Mouse (Mus musculus): ENCODE measurements at regions not wholly inside any gene's neighbourhood (a gene's known extent, or its start where the extent isn't known, plus 50 kb on each side); places are given as distances from the start of the nearest gene placed in this dataset.

DNA sequence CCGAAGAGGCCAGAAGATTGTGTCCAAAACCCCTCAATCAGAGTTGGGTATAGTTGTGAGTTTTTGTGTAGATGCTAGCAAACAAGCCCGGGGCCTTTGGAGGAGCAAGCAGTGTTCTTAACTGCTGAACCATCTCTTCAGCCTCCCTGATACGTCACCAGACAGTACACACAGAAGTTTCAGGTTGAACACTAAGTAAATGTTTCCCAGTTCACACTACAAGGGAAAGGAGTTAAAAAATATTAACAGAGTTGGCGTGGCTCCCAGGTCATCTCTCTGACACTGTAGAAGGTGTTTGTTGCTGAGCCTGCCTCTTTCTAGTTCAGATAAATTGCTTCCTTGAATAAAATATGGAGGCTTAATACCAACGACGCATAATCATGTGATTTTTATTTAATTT lies 93.5 kb upstream of the Ednrb start:
- no peak for DNase-seq (ENCODE audit: low read depth, low spot score)

DNA sequence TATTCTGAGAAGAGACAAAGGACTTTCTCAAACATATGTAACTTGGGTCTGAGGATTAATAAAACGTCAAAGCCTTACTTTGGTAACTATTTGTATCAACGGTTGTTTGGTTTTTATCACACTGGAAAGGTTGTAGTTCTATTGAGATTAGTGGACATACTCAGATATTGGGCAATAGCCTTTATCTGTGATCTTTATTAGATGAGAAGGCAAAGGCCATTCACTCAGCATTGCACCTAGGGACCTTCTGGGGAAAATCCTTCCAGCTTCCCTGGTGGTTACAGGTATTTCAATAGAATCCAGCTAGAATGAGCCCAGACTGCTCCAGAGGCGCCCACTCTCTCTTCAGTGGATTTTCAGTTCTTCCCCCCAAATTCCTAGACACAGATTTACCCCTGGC lies 89.6 kb upstream of the Ednrb start:
- DNase-seq (ENCODE audit: low read depth, low spot score) = no peak

DNA sequence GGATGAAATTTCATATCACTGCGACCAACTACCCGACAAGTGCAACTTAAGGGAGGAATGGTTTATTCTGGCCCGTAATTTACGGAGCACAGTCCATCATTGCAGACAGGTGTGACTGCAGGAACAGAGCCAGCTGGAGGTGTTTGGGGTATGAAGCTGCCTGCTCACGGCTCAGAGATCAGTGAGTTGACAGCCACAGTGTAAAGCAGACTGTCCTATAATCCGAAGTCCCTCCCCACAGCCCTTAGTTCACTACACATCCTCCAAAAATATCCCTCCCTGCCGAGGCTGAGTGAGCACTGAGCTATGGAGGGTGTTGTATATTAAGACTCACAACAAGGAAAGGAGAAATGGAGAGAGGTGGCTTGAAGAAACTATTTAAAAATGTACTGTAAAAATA lies 88.0 kb upstream of the Ednrb start:
- no peak for DNase-seq (ENCODE audit: low read depth, low spot score)

DNA sequence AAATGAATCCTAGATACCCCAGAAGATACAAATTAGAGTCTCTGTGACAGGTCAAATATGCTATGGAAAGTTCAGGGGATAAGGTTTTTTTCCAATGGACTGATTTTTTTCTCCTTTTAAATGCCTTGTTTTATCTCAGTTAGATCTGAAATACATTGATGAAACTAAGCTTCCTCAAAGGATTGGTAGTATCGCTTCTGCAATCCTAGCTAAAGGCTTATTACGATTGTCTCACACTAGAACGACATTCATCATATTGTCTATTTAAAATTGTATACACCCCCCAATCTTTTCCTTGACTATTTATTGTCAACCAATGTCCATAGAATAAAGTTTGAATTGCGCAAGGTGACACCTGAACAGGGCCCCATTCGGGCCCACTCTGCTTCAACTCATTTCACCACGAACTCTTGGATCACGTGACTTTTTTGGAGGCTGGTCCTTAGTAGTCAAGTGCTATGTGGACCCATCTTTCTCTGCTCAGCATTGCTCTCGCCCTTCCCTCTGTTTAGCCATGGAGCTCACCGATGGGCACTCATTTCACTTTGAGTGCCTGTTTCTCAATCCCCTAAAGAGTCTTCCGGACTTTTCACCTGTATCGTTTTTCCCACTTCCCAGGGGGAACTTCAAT lies 85.6 kb upstream of the Ednrb start:
- no peak for DNase-seq (ENCODE audit: low read depth, low spot score)

DNA sequence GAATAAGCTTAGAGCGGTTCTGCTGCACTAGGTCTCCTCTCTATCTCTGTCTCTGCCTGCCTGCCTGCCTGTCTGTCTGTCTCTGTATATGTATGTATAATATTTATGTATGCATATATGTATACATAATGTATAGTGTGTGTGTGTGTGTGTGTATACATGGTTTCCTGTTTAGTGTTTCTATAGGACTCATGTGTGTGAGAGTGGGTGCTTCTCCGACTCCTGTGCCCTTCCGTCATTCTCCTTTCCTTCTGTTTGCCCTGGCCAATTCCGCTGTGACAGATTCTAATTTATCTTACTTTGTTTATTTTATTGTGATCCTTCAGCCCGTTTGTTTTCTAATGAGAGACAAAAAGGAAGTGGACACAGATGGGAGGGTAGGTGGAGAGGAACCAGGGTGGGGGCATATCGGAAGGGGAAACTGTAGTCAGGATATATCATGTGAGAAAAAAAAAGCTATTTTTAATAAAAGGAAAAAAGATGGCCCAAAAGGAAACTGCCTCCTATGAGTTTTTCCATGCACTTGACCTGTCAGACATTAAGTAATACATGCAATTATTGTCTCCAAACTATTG lies 85.0 kb upstream of the Ednrb start:
- no peak for DNase-seq (ENCODE audit: low read depth, low spot score)

DNA sequence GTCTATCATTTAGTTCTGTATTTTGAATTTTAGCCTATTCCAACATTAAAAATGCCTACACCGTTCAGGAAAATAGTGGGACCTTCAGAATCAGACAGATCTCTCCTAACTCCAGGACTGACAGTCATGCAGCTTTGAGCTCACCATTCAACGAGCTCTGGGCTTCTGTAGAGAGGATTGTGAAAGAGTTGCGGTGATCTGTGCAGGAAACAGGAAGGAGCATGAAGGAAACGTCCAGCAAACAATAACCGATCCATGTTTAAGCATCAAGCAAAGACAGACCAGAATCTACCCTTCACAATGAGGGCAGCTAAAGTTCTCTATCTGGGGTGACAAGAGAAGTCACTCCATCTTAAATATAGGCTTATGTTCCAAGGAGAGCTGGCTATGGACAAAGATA lies 76.0 kb upstream of the Ednrb start:
- no peak for DNase-seq (ENCODE audit: low read depth, low spot score)

DNA sequence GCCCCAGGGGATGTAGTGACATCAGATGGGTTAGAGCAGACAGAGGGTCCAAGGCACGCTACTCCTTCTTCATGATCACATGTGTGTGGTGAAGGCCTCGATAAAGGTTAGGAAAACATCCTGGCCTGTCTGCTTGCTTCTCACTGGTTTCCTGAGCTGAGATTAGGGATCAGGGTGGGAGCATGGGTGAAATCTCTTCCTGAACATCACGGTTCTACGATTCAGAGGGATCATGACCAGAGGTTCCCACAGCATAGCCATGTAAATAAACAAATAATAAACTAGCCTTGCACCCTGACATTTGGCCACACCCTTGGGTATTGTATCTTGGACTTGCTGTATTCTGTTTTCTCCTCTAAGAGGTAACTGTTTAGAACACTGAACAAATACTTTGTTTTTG lies 75.2 kb upstream of the Ednrb start:
- no peak for DNase-seq (ENCODE audit: low read depth, low spot score)

DNA sequence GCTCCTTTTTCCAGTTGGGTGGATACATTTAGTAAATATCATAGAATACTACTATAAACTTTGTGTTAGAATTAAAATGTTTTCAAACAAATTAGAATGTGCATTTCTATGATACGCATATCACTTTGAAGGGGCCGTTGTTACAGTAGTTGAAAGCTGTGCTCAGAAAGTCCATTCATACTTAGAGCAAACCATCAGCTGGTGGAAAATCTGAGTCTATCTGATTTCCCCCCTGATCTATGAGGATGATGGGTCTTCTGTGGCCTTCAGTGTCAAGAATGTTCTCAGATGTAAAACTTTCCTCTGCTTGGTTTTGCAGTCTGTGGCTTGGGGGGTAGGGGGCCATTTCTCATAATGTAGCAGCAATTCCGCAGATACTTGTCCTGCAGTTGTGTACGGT lies 69.3 kb upstream of the Ednrb start:
- DNase-seq (ENCODE audit: low read depth, low spot score) = no peak

DNA sequence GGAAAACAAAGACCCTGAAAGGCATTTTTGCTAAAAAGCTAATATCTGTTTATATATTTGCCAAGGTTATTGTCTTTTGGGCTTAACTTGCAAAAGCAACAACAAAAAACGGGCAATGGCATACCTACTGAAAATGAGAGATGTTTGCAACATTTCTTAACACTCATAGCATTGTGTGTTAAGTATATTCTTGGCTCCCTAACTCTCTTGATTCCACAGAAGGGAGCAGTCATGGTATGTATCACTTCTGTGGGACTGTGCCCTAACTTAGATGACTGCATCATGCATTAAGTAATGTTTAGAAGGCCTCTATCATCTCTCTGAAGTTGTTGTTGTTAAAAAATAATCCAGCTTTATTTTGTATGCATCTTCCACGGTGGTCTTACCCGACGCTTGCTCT lies 67.5 kb upstream of the Ednrb start:
- DNase-seq (ENCODE audit: low read depth, low spot score) = no peak

DNA sequence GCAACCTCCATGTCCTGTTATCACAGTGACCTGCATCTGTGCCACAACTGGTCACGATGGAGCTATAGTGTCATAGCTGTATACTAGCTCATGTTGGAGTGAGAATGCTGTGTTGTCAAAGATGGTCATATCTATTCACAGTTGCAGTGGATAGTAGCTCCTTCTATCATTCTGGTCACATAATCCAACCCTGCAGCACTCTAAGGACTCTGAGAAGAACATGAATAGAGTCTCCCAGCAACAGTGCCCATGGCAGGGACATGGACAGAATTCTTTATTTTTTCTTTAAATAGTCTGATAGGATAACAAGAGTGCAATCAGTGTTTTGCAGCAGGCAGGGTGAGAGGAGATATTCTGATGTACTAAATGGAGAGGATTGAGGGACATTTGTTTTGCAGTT lies 67.1 kb upstream of the Ednrb start:
- no peak for DNase-seq (ENCODE audit: low read depth, low spot score)

DNA sequence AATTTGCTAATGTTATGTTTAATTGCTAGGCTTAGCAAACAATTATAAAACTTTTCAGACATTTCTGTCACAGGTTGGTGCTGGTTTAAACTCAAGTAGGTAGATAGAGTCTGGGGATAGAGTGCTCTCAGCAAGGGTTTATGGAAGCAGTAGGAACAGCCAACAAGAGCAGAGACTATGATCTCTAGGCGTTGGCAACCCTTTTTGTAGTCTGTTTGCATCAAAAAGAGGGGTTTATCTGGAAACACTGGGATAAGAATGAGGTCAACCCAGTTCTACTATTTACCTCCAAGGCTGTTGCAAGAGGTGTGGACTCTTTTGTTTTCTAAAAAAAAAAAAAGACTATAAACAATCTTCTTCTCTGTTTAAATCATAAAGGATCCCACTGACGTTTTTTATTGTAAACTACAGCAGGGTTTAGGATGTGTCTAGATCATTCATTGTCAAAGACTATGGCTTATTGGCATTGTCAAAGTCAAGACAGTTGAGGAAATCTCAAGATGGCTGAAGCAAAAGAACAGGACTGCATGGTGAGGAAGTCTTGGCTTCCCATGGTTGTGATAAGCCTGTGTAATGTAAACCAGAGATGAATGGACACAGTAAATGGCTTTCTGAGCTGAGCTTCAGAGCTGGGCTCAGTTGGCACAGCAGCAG lies 62.3 kb upstream of the Ednrb start:
- DNase-seq (ENCODE audit: low read depth, low spot score) = no peak

DNA sequence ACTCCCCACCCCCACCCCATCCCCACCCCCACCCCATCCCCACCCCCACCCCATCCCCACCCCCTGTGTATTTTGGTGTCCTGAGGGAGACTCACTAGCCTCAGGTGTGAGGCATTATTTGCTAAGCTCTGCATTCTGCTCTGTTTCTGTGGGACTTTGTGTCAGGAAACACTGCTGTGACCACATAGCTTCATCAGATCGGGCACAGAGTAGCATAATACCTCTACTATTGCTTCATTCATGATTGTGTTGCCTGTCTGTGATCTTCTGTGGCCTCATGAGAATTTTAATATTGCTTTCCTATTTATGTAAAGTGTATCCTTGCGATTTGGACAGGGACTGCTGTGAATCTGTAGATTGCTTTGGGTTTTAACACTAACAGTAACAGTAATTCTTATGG lies 56.6 kb upstream of the Ednrb start:
- no peak for DNase-seq (ENCODE audit: low read depth, low spot score)

DNA sequence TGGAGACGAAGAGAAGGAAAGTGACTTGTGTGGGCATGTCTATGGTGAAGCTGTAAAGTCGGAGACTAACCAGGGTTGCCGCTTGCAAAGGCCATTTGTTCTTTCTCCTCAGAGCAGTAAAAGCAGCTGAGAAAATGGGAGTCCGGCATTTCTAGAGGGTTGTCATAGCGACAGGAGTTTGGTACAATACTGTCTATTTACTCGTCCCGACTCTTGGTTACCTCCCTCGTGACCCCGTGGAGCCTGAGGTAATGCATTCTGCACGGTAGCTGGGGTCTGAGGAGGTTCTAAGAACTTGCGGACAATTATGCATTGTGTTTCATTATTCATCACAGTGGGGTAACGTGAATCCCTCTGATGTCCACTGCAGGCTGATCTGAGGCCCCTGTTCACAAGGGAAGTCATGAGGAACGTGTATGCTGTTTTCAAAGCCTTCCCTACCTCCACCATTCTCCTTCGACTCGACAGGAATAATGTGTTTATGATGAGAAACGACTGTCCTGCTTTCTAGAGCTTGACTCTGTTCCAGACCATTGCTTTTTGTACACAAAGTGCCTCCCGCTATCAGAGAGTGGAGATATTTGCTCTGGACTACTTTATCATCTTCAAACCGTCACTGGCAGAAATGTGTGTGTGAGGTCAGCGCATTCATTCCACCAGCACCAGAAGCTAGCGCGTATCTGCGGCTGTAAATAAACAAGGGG lies 55.1 kb upstream of the Ednrb start:
- DNase-seq (ENCODE audit: low read depth, low spot score) = no peak

DNA sequence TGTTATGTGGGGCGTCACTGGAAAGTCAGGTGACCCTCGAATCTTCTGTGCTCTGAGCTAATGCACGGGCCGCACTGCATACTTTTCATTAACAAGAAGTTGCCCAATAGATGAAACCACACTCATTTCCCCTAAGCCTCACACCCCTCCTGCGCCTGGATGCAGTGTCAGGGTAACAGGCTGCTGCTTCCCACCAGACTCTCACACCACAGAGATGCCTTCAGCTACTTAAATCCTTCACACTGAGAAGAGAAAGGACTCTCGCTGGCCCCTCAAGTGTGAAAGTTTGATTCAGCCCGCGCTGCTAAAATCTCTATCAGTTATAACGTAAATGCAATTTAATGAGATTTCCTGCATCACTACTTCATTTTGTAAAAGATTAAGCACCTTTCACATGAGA lies 54.5 kb upstream of the Ednrb start:
- DNase-seq (ENCODE audit: low read depth, low spot score) = no peak

DNA sequence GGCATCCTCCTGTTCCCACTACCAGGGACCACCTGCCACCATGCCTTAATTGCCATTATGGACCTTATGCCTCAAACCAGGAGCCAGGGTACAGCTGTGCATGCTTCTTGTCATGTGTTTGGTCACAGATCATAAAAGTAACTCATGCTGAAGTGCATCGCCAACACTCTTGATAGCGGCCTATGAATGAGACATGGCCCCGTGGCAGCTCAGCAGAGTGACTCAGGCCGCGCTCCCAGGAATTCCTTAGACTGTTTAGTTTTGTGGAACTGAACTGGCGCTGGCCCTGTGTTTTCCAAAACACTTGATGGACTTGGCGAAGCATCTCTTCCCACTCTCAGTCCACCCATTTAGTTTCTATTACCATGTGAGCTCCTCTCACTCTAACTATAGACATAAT lies 51.1 kb upstream of the Ednrb start:
- no peak for DNase-seq (ENCODE audit: low read depth, low spot score)
